Mouse (Mus musculus): Measurements from ENCODE around the gene Nop56.

Gene Nop56

GRCm38 (mm10) chr2:130295331-130296133 lies 21.3 kb downstream of the Nop56 start:
- no peak for DNase-seq (ENCODE audit: low spot score)

DNA sequence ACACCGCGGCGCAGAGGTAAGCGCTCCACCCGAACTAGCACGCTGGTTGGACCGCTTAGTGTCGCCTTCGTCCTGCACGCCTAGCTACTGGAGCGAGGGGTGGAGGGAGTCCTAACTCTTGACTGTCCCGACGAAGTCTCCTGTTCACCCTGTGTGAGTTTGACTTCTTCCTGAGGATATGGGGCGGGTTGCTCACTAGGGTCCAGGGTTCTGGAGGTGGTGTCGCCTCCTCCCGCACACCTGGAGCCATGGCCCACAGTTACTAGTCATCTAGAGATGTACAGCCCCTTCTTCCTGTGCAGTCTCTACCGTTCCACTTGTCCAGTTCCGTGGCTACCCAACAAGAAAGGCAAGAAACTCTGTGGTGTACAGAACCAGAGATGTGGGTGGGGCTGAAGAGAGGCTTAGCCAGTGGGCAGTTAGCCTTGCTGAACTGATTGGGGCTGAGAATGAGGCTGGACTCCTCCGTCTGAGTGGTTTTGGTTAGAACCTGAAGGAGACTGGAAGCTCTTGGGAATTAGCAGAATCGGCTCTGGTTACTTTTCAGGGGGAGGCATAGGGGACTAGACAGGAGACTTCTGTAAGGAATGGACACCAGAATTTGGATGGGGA lies 22.0 kb downstream of the Nop56 start:
- DNase-seq (ENCODE audit: low spot score) = no peak

- DNase-seq (ENCODE audit: low spot score) = no peak
Observed at GRCm38 (mm10) chr2:130297580-130297979, 23.4 kb downstream of the Nop56 start.

GRCm38 (mm10) chr2:130303014-130303413 lies 28.8 kb downstream of the Nop56 start:
- DNase-seq (ENCODE audit: low spot score) = no peak

DNA sequence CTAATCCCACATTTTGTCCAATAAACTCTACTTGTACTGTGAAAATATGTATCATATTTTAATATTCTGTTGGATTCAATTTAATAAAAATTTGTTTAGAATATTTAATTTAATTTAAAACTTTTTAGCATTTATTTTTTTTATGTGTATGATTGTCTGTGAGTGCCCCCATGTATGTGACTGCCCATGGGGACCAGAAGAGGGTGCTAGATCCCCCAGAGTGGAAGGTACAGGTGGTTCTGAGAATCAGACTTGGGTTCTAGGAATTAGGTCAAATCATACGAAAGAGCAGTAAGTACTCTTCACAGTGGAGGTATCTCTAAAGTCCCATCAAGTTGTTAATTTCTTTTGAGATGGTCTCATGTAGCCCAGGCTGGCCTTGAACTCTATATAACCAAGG lies 52.8 kb downstream of the Nop56 start:
- no peak for DNase-seq (ENCODE audit: low spot score)
